Mouse (Mus musculus) megakaryocyte progenitor cell, adult 5-6 weeks (primary cell): Measurements from ENCODE around the gene Gm5416. TPM values are rescaled to one million over a fixed set of nuclear protein-coding genes. Genes with fewer than 3 reads are reported as not detected.
"Not testable (repeated sequence)": the region's sequence is repeated elsewhere in the genome, so short reads cannot be mapped to it uniquely, and the experiment has no call there.

Experiments
- ATAC-seq: replicated peaks from 2 replicates; pipeline ENCODE4 v1.8.0; 2016; ENCODE audit warnings: mild to moderate bottlenecking, moderate TSS enrichment, inconsistent platforms; ENCODE audit not compliant: poor library complexity
- total RNA-seq, 2 experiments: library from RNA; stranded (forward) in 1 of 2; stranded (reverse) in 1 of 2; fragments of 157-497, 149-512 nt in 1 of 2; fragments of 200-1000 nt in 1 of 2; gene quantifications; 2 replicates each; pipeline versions ENCODE4 v1.2.3 to v1.2.4; 2015 to 2017

Gene Gm5416
- total RNA-seq (2015) = not detected in 2 replicates
- total RNA-seq (2017) = not detected in 2 replicates

- ATAC-seq = no peak
Measured at GRCm38 (mm10) chr16:36209967-36210453, at the start of gene Gm5416. Gene Gm5416 (plus strand): TSS chr16:36210403.

GRCm38 (mm10) chr16:36167841-36168240, 42.4 kb upstream of the Gm5416 start:
- ATAC-seq = not testable (repeated sequence)

GRCm38 (mm10) chr16:36176108-36176507, 34.1 kb upstream of the Gm5416 start:
- no peak for ATAC-seq

- ATAC-seq = no peak
Measured at GRCm38 (mm10) chr16:36179910-36180309, 30.3 kb upstream of the Gm5416 start.

- not testable (repeated sequence) for ATAC-seq
Measured at GRCm38 (mm10) chr16:36183912-36184311, 26.3 kb upstream of the Gm5416 start, which contains the start of gene Gm5483. Gene Gm5483 (plus strand): TSS chr16:36184212.

- no peak for ATAC-seq
Measured at GRCm38 (mm10) chr16:36199226-36199625, 11.0 kb upstream of the Gm5416 start.

GRCm38 (mm10) chr16:36203846-36204245, 6.4 kb upstream of the Gm5416 start:
- ATAC-seq = no peak

GRCm38 (mm10) chr16:36205684-36206083, 4.5 kb upstream of the Gm5416 start:
- ATAC-seq = not testable (repeated sequence)

GRCm38 (mm10) chr16:36221168-36221567, 11.0 kb downstream of the Gm5416 start, which contains the start of gene 2010005H15Rik:
Gene 2010005H15Rik (plus strand): TSS chr16:36221468.
- not testable (repeated sequence) for ATAC-seq

GRCm38 (mm10) chr16:36260585-36260984, 50.4 kb downstream of the Gm5416 start:
- peak; percentile 83 for ATAC-seq

Other genes with a start within 250 kb of the Gm5416 start
- gene Kpna1, start 231.7 kb upstream of the Gm5416 start, total RNA-seq (2015) = 48.2 and 52.7 TPM in 2 replicates
- gene Kpna1, start 231.7 kb upstream of the Gm5416 start, total RNA-seq (2017) = 37.0 and 38.5 TPM in 2 replicates
- 5.8 and 8.6 TPM in 2 replicates for gene Wdr5b, start 169.2 kb upstream of the Gm5416 start, total RNA-seq (2015)
- gene Wdr5b, start 169.2 kb upstream of the Gm5416 start, total RNA-seq (2017) = 8.5 and 8.6 TPM in 2 replicates
- gene Fam162a, start 138.8 kb upstream of the Gm5416 start, total RNA-seq (2015) = 128 and 151 TPM in 2 replicates
- 91.9 and 120 TPM in 2 replicates for gene Fam162a, start 138.8 kb upstream of the Gm5416 start, total RNA-seq (2017)
- 70.0 and 90.8 TPM in 2 replicates for gene Ccdc58, start 138.7 kb upstream of the Gm5416 start, total RNA-seq (2015)
- gene Ccdc58, start 138.7 kb upstream of the Gm5416 start, total RNA-seq (2017) = 57.8 and 82.1 TPM in 2 replicates
- not detected in 2 replicates for gene Csta1, start 79.2 kb upstream of the Gm5416 start, total RNA-seq (2015)
- gene Csta1, start 79.2 kb upstream of the Gm5416 start, total RNA-seq (2017) = 0.42 TPM in 1 of 2 replicates, not detected in the other
- gene Stfa2l1, start 53.6 kb upstream of the Gm5416 start, total RNA-seq (2015) = 9.0 and 9.8 TPM in 2 replicates
- 2.3 TPM in 1 of 2 replicates, not detected in the other for gene Stfa2l1, start 53.6 kb upstream of the Gm5416 start, total RNA-seq (2017)
- 1.1 and 2.9 TPM in 2 replicates for gene Gm5483, start 26.2 kb upstream of the Gm5416 start, total RNA-seq (2015)
- gene Gm5483, start 26.2 kb upstream of the Gm5416 start, total RNA-seq (2017) = 4.8 and 6.0 TPM in 2 replicates
- gene 2010005H15Rik, start 11.1 kb downstream of the Gm5416 start, total RNA-seq (2015) = not detected in 2 replicates
- not detected in 2 replicates for gene 2010005H15Rik, start 11.1 kb downstream of the Gm5416 start, total RNA-seq (2017)
- gene Stfa1, start 66.5 kb downstream of the Gm5416 start, total RNA-seq (2015) = 1.1 TPM in 1 of 2 replicates, not detected in the other
- 0.84 TPM in 1 of 2 replicates, not detected in the other for gene Stfa1, start 66.5 kb downstream of the Gm5416 start, total RNA-seq (2017)
- not detected in 2 replicates for gene BC117090, start 123.9 kb downstream of the Gm5416 start, total RNA-seq (2015)
- gene BC117090, start 123.9 kb downstream of the Gm5416 start, total RNA-seq (2017) = not detected in 2 replicates
- not detected in 2 replicates for gene BC100530, start 157.3 kb downstream of the Gm5416 start, total RNA-seq (2015)
- gene BC100530, start 157.3 kb downstream of the Gm5416 start, total RNA-seq (2017) = 1.4 TPM in 1 of 2 replicates, not detected in the other
- gene Stfa2, start 198.1 kb downstream of the Gm5416 start, total RNA-seq (2015) = 0.72 and 1.9 TPM in 2 replicates
- not detected in 2 replicates for gene Stfa2, start 198.1 kb downstream of the Gm5416 start, total RNA-seq (2017)
- gene Stfa3, start 245.0 kb downstream of the Gm5416 start, total RNA-seq (2015) = 1.9 TPM in 1 of 2 replicates, not detected in the other
- gene Stfa3, start 245.0 kb downstream of the Gm5416 start, total RNA-seq (2017) = not detected in 2 replicates